8 mouse cellular contexts compared by ENCODE assay signal in the genomic region with DNA sequence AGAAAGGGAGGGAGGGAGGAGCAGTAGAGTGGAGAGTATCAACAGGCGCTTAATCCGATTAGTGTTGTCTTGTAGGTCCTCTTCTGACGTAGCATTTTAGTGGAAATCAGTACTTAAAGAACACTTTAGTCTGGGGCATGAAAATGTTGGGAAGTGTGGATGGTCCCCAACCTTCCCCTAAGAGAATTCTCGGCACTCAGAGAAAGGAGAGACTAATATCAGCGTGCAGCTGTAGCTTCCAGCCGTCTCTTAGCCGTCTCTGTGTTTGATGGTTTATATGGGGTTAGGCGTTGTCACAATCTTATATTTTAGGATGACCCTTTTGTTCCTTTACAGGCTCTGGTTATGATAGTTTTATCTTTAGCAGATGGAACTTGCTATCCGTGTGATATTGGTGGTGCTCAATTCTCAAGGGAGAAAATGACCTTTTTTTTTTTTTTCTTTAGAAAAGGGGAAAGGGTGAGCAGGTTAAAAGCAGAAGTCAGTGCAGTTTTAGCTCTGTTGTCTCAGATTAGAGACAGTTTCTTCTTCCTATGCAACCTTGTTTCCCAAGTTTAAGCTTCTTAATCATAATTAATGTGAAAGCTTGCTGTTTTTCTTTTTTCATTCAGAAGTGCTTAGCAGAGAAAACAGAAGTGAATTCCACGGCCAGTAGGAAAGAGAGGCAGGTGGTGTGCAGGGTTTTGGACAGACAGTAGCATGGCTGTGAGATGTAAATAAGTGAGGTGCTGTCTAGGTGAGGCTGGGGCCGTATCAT. TPM values are rescaled to one million over a fixed set of nuclear protein-coding genes. Genes with fewer than 3 reads are reported as not detected.
A peak's percentile ranks its signal among the peaks of the same experiment; 100 is the strongest.
DNase-seq lines count a peak whose midpoint lies in the region; ATAC-seq and TF ChIP-seq lines count a peak whose summit lies in the region.
"Had no signal": no experiment of that assay in that cellular context is flagged by ENCODE, and none has a peak within 500 bp of the region (broad histone marks: within the 10 kb centered on the region; RNA-seq: fewer than 3 reads in every experiment).

No protein-coding gene starts in this region.

- H3K4me3 ChIP-seq in thymus, adult 2 months (ENCODE audit: control insufficient read depth, insufficient read depth, low read length): peak overlapping the region; percentile 95
- peak overlapping the region; percentile 89 for H3K4me3 ChIP-seq in forebrain, embryonic 15.5 days
- peak overlapping the region; percentile 80 for H3K4me3 ChIP-seq in liver, embryonic 16.5 days (ENCODE audit: low read depth, low read length)

- no peak overlapping the region for H3K27ac ChIP-seq in thymus, adult 2 months (ENCODE audit: control insufficient read depth, insufficient read depth, low read length)
- no peak overlapping the region for H3K27ac ChIP-seq in forebrain, embryonic 15.5 days (replicated peaks)
- peak overlapping the region; percentile 56; the same call in 1 of the 2 replicates for H3K27ac ChIP-seq in liver, embryonic 16.5 days (ENCODE audit: low read length)

- peaks cover 4% of the 10 kb centered on the region; the same call in 1 of the 2 replicates for H3K36me3 ChIP-seq in thymus, adult 2 months (ENCODE audit: control insufficient read depth, insufficient read depth, low read length)
- H3K36me3 ChIP-seq in forebrain, embryonic 15.5 days: peaks cover 12% of the 10 kb centered on the region
- peaks cover 4% of the 10 kb centered on the region; the same call in 1 of the 2 replicates for H3K36me3 ChIP-seq in liver, embryonic 16.5 days (ENCODE audit: control insufficient read depth, insufficient read depth)

- H3K9me3 ChIP-seq in forebrain, embryonic 15.5 days: no peaks in the 10 kb centered on the region
- no peaks in the 10 kb centered on the region for H3K9me3 ChIP-seq in liver, embryonic 16.5 days (replicated peaks; ENCODE audit: control insufficient read depth, low read length)

- peaks cover 9% of the 10 kb centered on the region; the same call in 1 of the 2 replicates for H3K4me1 ChIP-seq in thymus, adult 2 months (replicated peaks; ENCODE audit: control insufficient read depth, insufficient read depth, low read length)
- H3K4me1 ChIP-seq in forebrain, embryonic 15.5 days: peaks cover 16% of the 10 kb centered on the region
- peaks cover 7% of the 10 kb centered on the region for H3K4me1 ChIP-seq in liver, embryonic 16.5 days (ENCODE audit: control insufficient read depth, low read depth, low read length)

- H3K9ac ChIP-seq in forebrain, embryonic 15.5 days (replicated peaks): peak overlapping the region; percentile 72
- H3K9ac ChIP-seq in liver, embryonic 16.5 days (ENCODE audit: low read depth, low read length): peak overlapping the region; percentile 69

- H3K4me2 ChIP-seq in forebrain, embryonic 15.5 days (replicated peaks): peak overlapping the region; percentile 72
- peak overlapping the region; percentile 70 for H3K4me2 ChIP-seq in liver, embryonic 16.5 days (ENCODE audit: low read depth, low read length)

- WGBS in thymus, adult 2 months: 6% methylated on average over 11 of the region's 11 CpGs
- WGBS in forebrain, embryonic 15.5 days: 16% methylated on average over 11 of the region's 11 CpGs
- 5% methylated on average over 11 of the region's 11 CpGs for WGBS in liver, embryonic 16.5 days (ENCODE audit: insufficient replicate concordance)

- no peaks in the 10 kb centered on the region for H3K27me3 ChIP-seq in thymus, adult 2 months (ENCODE audit: control insufficient read depth, insufficient read depth, low read length)
- no peaks in the 10 kb centered on the region for H3K27me3 ChIP-seq in forebrain, embryonic 15.5 days
- H3K27me3 ChIP-seq in liver, embryonic 16.5 days (ENCODE audit: control insufficient read depth, insufficient read depth, low read depth, low read length): no peaks in the 10 kb centered on the region

- no peak for DNase-seq in thymus, adult 2 months
- no peak for DNase-seq in thymus, postnatal 4 days
- DNase-seq in frontal cortex, postnatal 10 days (ENCODE audit: low spot score in 2 of 2): no peak
- no peak for DNase-seq in cerebellum, adult 9-10 months

- no peak for ATAC-seq in forebrain, embryonic 15.5 days (replicated peaks)
- ATAC-seq in liver, embryonic 16.5 days (ENCODE audit: low read depth): peak; percentile 40; the same call in 1 of the 2 replicates
- no peak for ATAC-seq in inflammation-experienced regulatory T-cells, adult 6 months

- TF ChIP-seq CTCF in thymus, adult 2 months (IDR thresholded peaks at IDR 0.05; ENCODE audit: borderline replicate concordance, control insufficient read depth, extremely low read depth, insufficient read depth, low read length, poor library complexity): no peak

- no peak for TF ChIP-seq POLR2A in thymus, adult 2 months (IDR thresholded peaks at IDR 0.05; ENCODE audit: control insufficient read depth, extremely low read depth, insufficient read depth, low read length, poor library complexity)

RNA-seq across cellular contexts. Expression of a gene that starts 0.8 kb away (rescaled TPM):
- polyA plus RNA-seq in thymus, adult 2 months (2012; rRNA removed): 53.1 and 55.6 TPM in 2 replicates
- 70.5 and 71.6 TPM in 2 replicates for polyA plus RNA-seq in forebrain, embryonic 15.5 days (2015; fragmentation: Nextera tagmentation; extraction: Ambion mirVana)
- 32.4 and 37.9 TPM in 2 replicates for polyA plus RNA-seq in liver, embryonic 16.5 days (2015; fragmentation: Nextera tagmentation; extraction: Ambion mirVana)
- polyA plus RNA-seq in inflammation-experienced regulatory T-cells, adult 6 months (2017; shearing (Covaris generic)): 10 to 100 TPM; 51.8 to 88.6 (median 72.7) TPM

RNA-seq across cellular contexts. Expression of a gene that starts 12.0 kb away (rescaled TPM):
- polyA plus RNA-seq in thymus, adult 2 months (2012; rRNA removed): not detected in 2 replicates
- polyA plus RNA-seq in forebrain, embryonic 15.5 days (2015; fragmentation: Nextera tagmentation; extraction: Ambion mirVana): not detected in 2 replicates
- 0.07 and 0.12 TPM in 2 replicates for polyA plus RNA-seq in liver, embryonic 16.5 days (2015; fragmentation: Nextera tagmentation; extraction: Ambion mirVana)
- under 1 TPM in 1 of 3 experiments, not detected in 2; 0.50 TPM for polyA plus RNA-seq in inflammation-experienced regulatory T-cells, adult 6 months (2017; shearing (Covaris generic))
- polyA plus RNA-seq: gonadal fat pad, adult 2 months had no signal

RNA-seq across cellular contexts. Expression of a gene that starts 18.8 kb away (rescaled TPM):
- 1.7 and 2.1 TPM in 2 replicates for polyA plus RNA-seq in thymus, adult 2 months (2012; rRNA removed)
- 1.5 and 2.0 TPM in 2 replicates for polyA plus RNA-seq in forebrain, embryonic 15.5 days (2015; fragmentation: Nextera tagmentation; extraction: Ambion mirVana)
- 1.0 and 2.1 TPM in 2 replicates for polyA plus RNA-seq in liver, embryonic 16.5 days (2015; fragmentation: Nextera tagmentation; extraction: Ambion mirVana)
- polyA plus RNA-seq in inflammation-experienced regulatory T-cells, adult 6 months (2017; shearing (Covaris generic)): not detected

RNA-seq across cellular contexts. Expression of a gene that starts 32.6 kb away (rescaled TPM):
- 49.4 and 60.3 TPM in 2 replicates for polyA plus RNA-seq in thymus, adult 2 months (2012; rRNA removed)
- polyA plus RNA-seq in forebrain, embryonic 15.5 days (2015; fragmentation: Nextera tagmentation; extraction: Ambion mirVana): 14.1 and 15.3 TPM in 2 replicates
- polyA plus RNA-seq in liver, embryonic 16.5 days (2015; fragmentation: Nextera tagmentation; extraction: Ambion mirVana): 34.8 and 37.3 TPM in 2 replicates
- 10 to 100 TPM; 11.0 to 29.1 (median 23.6) TPM for polyA plus RNA-seq in inflammation-experienced regulatory T-cells, adult 6 months (2017; shearing (Covaris generic))

RNA-seq across cellular contexts. Expression of a gene that starts 50.1 kb away (rescaled TPM):
- polyA plus RNA-seq in thymus, adult 2 months (2012; rRNA removed): 3.6 and 3.9 TPM in 2 replicates
- polyA plus RNA-seq in forebrain, embryonic 15.5 days (2015; fragmentation: Nextera tagmentation; extraction: Ambion mirVana): 13.2 and 13.7 TPM in 2 replicates
- 0.25 and 0.51 TPM in 2 replicates for polyA plus RNA-seq in liver, embryonic 16.5 days (2015; fragmentation: Nextera tagmentation; extraction: Ambion mirVana)
- polyA plus RNA-seq in inflammation-experienced regulatory T-cells, adult 6 months (2017; shearing (Covaris generic)): 1 to 10 TPM; 1.3 to 2.3 (median 1.5) TPM
